Mouse (Mus musculus): Measurements from ENCODE around the gene Ttll1. TPM values are rescaled to one million over a fixed set of nuclear protein-coding genes. Genes with fewer than 3 reads are reported as not detected.
A peak's percentile ranks its signal among the peaks of the same experiment; 100 is the strongest.
"Not testable (repeated sequence)": the region's sequence is repeated elsewhere in the genome, so short reads cannot be mapped to it uniquely, and the experiment has no call there.

Gene Ttll1
- polyA plus RNA-seq, 1 experiment from 2014 or later = 8.9 TPM

DNA sequence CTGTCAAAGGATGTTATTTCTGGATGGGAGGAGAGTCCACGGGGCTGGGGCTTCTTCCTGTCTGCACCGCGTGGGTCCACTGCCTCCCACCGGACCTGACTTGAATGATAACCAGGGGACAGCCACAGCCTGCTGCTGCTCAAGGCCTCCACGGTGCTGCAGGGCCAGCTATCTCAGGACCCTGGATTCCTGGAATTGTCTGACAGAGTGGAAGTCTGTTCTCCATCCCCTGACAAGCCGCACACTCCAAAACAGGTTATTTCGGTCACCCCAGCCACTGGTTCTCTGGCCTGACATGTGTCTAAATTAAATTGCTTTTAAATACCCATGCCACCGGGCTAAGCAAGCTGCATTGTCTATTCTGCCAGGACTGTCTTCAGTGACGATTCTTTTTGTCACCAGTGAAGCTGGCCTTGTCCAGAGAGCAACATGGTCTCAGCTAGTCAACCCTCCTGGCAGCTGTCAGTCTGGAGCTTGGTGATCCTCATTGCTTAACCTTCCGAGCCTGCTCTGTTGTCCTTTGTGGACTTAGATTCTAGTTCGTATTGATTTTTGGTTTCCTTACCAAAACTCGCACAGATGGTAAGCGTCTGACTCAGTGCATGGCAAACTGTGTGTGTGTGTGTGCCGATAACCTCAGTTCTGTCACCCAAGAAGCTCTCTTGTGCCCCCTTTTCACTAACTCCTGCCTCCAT is 13.1 kb upstream of the Ttll1 start:
- no peak for DNase-seq (ENCODE audit: low spot score)

DNA sequence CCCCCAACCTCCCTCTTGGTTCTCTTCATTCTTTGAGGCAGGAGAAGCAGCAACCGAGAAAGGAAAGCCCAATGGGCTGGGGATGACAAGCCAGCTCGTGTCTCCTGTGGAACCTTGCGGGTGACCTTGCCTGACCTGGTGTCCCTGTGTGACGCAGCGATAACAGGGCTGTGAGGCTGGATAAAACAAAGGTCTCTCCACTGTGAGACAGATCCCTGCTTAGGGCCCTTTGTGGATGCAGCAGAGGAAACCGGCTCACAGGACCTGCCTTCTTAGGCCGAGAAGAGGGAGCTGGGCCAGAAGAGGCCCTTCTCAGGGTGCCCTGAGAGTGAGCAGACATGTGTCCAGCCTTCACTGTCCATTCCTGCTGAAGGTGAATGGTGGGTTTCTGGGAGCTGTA is 12.5 kb upstream of the Ttll1 start:
- DNase-seq (ENCODE audit: low spot score) = no peak

DNA sequence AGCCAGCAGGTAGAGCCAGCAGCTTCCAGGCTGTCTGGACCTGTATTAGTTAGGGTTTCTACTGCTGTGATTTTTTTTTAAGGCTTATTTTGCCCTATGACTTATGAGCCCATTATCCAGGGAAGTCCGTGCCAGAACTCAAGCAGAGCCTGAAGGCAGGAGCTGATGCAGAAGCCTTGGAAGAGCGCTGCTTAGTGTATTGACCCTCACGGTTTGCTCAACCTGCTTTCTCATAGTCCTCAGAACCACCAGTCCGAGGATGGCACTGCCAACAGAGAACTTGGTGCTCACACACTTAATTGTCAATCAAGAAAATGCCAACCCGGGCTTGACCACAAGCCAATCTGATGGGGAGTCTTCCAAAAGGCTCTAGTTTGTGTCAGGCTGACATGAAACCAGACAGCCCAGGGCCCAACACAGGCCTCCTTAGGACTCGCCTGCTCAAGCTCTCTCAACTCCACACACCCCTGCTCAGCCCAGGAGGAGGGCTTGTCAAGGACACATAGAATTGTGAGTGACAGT is 10.2 kb upstream of the Ttll1 start:
- no peak for DNase-seq (ENCODE audit: low spot score)

DNA sequence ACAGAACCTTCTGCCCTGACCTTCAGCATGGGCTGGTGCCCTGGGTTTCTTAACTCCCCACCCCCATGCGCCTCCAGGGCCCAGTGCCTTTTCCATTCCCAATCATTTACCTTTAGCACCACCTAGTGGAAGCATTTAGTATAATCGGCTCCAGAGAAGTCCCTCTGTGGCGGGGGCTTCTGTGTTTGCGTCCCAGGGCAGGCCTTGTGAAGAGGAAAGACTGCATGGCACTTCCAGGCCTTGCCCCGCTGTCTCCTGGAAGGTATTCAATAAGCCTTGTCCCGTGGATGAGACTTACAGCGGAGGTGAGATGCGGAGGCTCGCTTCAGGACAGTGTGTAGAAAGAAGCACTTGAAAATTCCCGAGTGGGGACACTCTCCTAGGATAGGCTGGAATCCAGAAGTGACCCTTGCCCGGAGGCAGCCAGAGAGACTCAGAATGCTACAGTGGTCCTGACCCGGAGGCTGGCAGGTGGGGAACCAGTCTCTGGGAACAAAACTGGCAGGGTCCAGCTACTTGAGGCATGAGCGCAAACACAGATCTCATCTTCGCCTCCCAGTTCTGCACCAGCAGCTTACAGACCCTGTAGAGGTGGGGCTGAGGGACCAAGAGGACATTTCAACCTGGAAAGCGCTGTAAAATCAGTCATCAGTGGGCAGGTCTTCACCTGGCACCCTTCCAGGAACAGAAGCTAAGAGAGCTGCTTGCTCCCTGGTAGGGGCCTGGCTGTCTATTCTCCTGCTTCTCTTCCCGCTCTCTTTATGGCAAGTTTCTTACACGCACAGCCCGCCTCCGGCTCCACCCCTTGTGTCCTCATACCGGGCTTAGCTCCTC is 7.7 kb upstream of the Ttll1 start:
- DNase-seq (ENCODE audit: low spot score) = peak; percentile 73

DNA sequence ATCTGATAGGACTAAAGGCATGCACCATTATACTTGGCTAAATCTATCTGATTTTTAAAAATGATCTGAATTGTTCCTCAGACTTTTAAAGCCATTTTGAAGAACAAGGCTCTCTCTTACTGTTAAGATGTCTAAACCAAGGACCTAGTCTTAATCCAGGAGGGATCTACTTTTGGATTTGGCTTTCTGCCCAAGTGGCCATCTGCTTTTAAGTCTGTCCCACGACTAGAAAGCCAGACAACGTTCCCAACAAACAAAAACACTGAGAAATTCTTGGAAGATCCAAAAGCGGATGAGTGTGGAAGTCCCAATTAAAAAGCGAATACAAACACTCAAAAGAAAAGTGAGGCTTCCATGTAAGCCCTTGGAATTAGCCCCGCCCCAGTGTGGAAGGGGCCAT is 4.3 kb upstream of the Ttll1 start:
- no peak for DNase-seq (ENCODE audit: low spot score)

DNA sequence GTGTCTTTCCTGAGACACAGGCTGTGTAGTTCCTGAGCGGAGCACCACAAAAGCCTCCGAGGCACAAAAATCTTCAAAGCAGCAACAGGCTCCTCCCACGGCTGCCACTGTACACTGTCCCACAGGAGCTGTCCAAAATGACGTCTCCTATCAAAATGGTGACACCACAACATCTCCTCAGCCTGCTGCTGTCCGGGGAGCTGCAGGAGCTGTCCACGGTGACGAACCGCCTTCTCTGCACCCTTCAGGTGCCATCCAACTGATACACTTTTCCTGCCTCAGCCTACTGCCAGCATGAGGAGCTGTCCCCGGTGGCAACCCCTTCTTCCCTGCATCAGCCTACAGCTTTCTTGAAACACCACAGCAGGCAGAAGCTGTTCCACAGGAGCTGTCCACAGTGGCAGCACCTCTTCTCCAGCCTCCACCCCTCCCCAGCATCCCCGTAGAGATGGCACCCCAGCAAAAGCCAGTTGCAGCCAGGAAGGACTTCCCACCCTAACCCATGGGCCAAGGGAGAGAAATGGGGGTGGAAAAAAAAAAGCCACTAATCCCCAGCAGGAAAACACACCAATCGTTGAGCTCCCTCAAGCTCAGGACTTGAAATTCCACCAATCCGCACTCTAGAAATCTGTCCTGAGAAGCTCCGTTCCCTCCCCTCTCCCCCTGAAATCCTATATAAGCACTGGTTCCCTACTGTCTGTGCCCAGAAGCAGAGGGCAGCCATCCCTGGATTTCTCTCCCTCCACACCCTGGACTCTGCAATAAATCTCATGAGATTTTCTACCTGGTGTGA is 2.0 kb upstream of the Ttll1 start:
- no peak for DNase-seq (ENCODE audit: low spot score)

DNA sequence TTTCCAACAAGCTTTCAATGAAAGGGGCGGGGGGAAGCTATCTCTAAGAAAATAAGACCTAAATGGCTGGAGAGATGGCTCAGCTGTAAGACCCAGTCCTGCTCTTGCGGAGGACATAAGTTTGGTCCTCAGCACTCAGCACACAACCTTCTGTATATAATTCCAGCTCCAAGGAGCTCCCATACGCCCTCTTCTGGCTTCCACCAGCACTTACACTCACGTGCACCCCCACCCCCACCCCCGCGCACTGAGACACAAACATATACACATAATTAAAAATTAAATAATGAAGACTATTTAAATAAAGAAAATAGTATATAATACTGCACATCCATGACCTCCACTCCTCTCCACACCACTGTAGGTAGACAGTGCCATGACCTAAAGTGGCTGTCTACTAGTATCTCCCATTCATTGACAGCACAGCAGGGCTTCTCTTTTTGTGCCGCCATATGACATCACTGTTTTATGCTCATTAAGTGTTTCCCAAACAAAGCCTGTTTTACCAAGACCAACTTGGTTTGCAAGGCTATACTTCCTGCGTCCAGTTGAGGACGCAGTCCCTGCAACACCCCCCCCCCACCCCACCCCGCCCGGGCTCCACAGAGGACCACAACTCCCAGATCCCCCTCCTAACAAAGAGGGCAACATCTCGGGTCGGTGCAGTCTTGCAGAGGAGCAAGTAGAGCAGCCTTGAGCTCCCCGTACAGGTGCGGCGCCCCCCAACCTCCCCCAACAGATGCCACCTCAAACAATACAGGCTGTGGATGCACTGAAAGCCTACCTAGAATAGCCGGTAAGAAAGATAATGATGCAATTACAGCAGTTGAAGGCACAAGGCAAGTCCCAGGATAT is 516 bp downstream of the Ttll1 start:
- no peak for DNase-seq (ENCODE audit: low spot score)

DNA sequence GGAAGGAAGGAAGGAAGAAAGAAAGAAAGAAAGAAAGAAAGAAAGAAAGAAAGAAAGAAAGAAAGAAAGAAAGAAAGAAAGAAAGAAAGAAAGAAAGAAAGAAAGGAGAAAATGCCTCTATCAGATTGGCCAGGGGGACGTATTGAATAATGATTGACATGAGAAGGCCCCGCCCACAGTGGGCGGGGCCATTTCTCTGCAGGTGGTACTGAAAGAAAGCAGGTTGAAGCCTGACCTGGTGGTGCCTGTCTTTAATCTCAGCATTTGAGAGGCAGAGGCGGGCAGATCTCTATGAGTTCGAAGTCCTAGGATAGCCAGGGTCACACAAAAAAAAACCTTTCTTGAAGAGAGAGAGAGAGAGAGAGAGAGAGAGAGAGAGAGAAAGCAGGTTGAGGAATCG is 9.2 kb downstream of the Ttll1 start:
- DNase-seq (ENCODE audit: low spot score) = not testable (repeated sequence)

DNA sequence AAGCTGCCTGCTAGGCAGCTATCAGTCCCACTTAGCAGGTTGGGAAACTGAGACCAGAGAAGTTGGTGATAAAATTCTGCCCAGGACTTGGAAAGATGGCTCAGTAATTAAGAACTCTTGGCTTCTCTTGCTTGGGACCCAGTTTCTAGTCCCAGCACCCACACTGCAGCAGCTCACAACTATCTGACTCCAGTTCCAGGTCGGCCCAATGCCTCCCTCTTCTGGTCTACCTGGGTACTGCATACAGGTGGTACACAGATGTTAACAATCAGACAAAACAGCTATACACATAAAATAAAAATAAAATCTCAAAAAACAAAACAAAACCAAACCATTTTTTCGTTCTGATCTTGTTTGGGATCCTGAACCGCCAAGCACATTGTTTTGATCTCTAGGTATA is 10.3 kb downstream of the Ttll1 start:
- DNase-seq (ENCODE audit: low spot score) = peak; percentile 50

DNA sequence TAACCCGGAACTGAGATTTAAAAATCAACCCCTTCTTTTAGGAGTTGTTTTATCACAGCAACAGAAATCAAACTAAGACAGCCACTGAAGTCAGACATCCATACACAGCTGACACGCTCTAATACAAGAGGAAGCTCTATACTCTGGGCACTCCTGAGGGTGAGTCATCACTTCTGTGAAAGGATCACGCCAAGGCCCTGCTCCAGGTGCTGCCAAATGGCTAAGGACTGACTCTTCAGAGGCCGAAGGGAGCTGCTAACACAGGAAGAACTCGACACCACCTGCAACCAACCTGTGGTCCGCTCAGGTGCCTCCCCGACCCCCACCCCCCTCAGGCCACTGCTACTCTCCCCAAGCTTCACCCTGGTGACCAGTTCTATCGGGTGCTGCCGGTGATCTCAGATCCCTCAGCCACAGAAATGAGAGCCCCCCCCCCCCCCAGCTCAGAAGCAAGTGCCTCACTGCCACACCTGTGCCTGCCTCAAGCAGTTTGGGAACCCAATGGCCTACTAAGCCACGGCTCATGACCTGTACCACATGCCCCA is 11.4 kb downstream of the Ttll1 start:
- DNase-seq (ENCODE audit: low spot score) = no peak

DNA sequence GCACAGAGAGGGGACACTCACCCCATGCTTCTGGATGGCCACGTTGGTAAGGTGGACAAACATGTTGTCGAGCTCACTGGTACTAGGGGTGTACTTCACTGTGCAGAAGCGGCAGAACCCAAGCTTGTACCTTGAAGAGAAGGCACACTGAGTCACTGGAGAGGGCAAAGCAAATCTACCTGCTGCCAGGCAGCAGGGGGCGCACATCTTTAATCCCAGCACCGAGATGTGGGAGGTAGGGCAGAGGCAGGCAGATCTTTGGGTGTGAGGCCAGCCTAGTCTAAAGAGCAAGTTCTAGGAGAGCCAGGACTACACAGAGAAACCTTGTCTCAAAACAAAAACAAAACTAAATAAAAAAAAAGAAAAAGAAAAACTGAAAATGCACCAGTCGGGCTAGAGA is 13.4 kb downstream of the Ttll1 start:
- DNase-seq (ENCODE audit: low spot score) = no peak

DNA sequence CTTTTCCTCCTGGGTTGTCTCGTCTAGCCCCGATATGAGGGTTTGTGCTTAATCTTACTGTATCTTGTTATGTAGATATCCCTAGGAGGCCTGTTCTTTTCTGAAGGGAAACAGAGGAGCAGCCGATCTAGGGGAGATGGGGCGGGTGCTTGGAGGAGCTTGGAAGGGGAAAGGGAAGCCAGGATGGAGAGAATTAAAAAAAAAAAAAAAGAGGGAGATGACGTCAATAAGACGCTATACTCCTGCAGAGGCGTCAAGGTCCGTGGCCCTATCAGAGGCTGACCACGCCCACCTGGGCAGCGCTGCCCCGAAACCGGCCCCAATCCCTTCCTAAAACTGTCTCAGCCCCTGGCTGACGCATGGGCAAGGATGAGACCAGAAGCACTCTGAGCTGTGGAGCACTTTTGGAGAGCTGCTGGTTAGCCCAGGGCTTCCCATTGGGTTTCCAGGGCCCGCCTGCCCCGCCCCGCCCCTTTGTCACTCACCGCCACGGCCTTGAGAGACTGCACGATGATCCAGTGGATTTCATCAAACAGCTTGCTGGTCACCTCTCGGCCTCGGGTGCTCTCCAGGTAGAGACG is 14.8 kb downstream of the Ttll1 start:
- DNase-seq (ENCODE audit: low spot score) = no peak

DNA sequence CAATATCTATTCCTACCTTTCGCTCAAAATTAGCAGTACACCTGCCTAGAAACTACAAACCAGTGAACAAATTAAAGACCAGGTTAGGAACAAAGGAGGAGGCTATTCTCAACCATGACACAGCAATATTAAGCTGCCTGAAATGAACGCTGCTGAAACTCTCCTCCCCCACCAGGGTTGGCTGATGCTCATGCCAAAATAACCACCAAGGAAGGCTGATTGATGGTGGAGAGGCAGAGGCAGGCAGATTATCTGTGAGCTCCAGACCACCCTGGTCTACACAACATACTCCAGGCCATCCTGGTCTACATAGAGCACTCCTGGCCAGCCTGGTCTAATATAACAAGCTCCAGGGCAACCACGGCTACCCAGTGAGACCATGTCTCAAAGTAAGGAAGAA is 15.5 kb downstream of the Ttll1 start:
- DNase-seq (ENCODE audit: low spot score) = no peak

DNA sequence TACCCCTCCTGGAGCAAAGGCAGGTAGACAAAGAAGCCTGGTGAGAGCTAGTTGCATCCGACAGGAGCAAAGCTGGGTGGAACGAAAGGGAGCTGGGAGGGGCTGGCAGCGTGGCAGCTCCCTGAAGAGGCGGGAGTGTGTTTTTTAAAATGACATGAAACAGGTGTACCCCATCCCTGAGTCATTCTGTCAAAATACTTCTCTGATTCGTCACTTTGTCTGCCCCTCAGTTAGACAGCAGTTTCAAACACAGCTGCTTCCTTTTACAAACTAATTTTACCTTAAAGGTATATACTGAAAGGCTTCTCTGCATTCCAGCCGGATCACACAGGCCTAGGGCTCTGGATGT is 16.1 kb downstream of the Ttll1 start:
- DNase-seq (ENCODE audit: low spot score) = no peak

DNA sequence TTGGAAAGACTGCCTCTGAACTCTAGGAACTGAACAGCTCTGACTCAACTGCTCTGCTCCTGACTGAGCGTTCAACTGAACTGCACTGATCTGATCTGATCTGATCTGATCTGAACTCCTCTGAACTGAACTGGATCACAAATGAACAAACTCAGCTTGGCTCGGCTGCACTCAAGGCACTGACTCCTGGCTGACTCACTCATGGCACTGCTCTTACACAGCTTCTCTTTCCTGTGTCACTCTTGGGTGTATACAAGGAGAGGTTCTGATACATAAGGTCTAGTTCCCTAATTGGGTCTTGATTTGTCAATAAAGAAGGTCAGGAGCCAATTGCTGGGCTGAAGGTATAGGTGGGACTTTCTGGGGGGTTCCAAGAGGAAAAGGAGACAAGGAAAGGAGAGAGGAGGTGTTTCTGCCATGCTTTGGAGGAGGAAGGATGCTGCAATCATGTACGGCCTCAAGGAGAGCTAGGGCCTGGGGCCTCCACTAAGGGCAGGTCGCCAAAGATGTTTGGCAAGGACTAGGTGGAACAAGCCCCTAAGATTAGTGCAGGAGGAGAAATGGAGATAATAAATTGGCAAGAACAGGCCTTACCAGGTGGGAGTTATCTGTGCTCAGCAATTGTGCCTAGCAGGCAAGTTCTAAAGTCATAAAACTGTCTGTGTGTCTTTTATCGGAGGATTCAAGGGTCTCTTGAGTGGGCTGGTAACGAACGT is 16.7 kb downstream of the Ttll1 start:
- no peak for DNase-seq (ENCODE audit: low spot score)

DNA sequence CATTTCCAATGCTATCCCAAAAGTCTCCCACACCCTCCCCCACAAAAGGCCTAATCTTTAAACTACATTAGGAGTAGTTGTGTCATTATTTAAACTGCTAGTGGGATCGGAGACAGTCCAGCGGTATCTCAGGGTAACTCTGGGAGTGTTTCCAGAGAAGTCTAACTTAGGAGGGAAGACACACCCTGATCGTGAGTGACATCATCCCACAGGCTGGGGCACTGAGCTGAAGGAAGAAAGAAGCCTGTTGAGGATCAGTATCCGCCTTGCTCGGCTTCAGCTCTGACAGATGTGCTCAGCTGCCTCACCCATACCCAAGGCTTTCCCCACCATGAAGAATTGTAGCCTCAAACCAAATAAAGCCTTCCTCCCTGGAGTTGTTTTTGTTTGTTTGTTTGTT is 18.8 kb downstream of the Ttll1 start:
- no peak for DNase-seq (ENCODE audit: low spot score)

DNA sequence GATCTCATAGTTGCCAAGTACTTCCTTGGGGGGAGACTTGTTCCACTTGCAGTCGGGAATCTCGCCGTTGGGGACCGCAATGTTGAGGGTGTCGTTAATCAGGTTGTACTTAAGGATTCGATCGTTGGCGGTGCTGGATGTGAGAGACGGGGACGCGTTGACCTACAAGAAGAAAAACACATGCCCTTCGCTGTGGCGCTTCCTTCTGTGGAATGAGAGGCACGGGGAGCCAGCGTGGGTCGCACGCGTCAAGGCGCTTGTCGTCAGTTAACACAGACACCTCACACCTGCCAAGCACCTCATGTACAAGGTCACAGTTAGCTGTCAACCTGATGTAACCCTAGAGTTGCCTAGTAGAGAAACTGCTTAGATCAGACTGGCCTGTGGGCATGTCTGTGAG is 21.2 kb downstream of the Ttll1 start:
- no peak for DNase-seq (ENCODE audit: low spot score)

DNA sequence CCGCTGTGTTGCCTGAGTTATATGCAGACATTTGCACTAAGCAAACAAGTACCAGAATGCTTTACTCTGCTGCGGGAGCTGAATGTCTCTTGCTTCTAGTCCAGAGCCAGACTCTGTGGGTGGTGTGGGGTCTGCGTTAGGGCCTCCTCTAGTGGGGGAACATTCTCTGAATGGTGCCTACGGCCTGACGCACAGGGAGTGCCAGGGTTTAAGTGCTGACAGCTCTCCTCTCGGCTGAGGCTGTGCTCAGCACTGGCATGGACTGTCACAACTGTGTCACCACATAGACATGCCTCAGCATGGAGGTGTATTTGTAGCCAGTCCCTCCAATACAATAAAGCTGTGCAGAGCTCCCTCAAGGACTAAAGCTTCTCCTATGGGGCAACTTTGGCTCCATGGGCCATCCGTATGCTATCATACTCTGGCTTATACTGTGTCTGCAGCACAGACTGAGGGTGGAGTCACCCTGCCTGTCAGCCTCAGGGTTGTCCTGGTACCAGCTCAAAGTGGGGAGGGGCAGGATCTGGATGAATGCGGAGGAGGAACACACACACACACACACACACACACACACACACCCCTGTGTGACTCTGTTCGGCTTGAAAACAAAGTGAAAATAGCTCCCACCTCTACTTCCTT is 23.1 kb downstream of the Ttll1 start:
- no peak for DNase-seq (ENCODE audit: low spot score)

DNA sequence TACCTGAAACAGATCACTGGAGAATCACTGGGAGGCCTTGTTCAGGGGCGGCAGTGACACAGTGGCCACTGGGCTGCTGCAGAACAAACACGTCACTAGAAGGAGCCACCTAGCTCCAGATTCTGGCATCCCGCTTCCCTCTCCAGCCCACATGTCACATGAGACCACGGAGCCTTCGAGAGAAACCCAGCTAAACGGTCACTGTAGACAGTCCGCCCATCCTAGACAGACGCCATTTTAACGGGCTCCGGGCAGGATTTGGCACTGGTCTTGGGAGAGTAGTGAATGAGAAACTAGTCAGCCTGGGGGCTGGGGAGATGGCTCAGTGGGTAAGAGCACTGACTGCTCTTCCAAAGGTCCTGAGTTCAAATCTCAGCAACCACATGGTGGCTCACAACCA is 26.4 kb downstream of the Ttll1 start:
- DNase-seq (ENCODE audit: low spot score) = no peak
